Mouse (Mus musculus) kidney, embryonic 16.5 days (tissue): Measurements from ENCODE around the gene Swap70. TPM values are rescaled to one million over a fixed set of nuclear protein-coding genes. Genes with fewer than 3 reads are reported as not detected.

Source experiments
- ATAC-seq: fragments of 200-750 bp; cut with Nextera tagmentation; 2 replicates; pipeline ENCODE4 v1.8.0; 2017; ENCODE audit warnings: moderate TSS enrichment; ENCODE audit not compliant: low FRiP score, low TSS enrichment
- H3K27ac ChIP-seq: fragments of 300-500 bp; sonication (generic); 2 replicates; pipeline ENCODE4 v1.5.1; 2014; ENCODE audit warnings: low read length
- H3K27me3 ChIP-seq: fragments of 300-500 bp; sonication (generic); 2 replicates; pipeline ENCODE4 v1.6.1; 2014; ENCODE audit warnings: low read length, control low read depth, mixed read lengths; ENCODE audit not compliant: insufficient read depth
- H3K36me3 ChIP-seq: fragments of 300-500 bp; sonication (generic); 2 replicates; pipeline ENCODE4 v1.6.1; 2014; ENCODE audit warnings: low read length, control low read depth, mixed read lengths; ENCODE audit not compliant: insufficient read depth
- H3K4me1 ChIP-seq: fragments of 300-500 bp; sonication (generic); 2 replicates; pipeline ENCODE4 v1.6.1; 2014; ENCODE audit warnings: low read length, control low read depth, mixed read lengths; ENCODE audit not compliant: insufficient read depth
- H3K4me2 ChIP-seq: fragments of 300-500 bp; sonication (generic); replicated peaks from 2 replicates; pipeline ENCODE4 v1.6.1; 2014; ENCODE audit warnings: low read depth, low read length
- H3K4me3 ChIP-seq: fragments of 300-500 bp; sonication (generic); 2 replicates; pipeline ENCODE4 v1.5.1; 2014; ENCODE audit warnings: mild to moderate bottlenecking, low read length
- H3K9ac ChIP-seq: fragments of 300-500 bp; sonication (generic); replicated peaks from 2 replicates; pipeline ENCODE4 v1.6.1; 2014; ENCODE audit warnings: low read length
- H3K9me3 ChIP-seq: fragments of 300-500 bp; sonication (generic); 2 replicates; pipeline ENCODE4 v1.6.1; 2016; ENCODE audit warnings: low read length, control low read depth
- WGBS: fragments of 180-500 bp; shearing (Covaris S2); extraction: QIAGEN DNeasy Blood & Tissue Kit; methylation state at CpG from one replicate; pipeline ENCODE4 v1.1.7; 2014; 5-methylcytosine and 5-hydroxymethylcytosine counted together
- polyA plus RNA-seq: library from polyadenylated mRNA; unstranded; fragments of >200 nt; fragmentation: Nextera tagmentation; extraction: Ambion mirVana; gene quantifications from 2 replicates; pipeline ENCODE4 v1.2.1, GENCODE M21; 2015

Swap70 gene
- polyA plus RNA-seq, 1 experiment from 2014 or later: 32.1 TPM

DNA sequence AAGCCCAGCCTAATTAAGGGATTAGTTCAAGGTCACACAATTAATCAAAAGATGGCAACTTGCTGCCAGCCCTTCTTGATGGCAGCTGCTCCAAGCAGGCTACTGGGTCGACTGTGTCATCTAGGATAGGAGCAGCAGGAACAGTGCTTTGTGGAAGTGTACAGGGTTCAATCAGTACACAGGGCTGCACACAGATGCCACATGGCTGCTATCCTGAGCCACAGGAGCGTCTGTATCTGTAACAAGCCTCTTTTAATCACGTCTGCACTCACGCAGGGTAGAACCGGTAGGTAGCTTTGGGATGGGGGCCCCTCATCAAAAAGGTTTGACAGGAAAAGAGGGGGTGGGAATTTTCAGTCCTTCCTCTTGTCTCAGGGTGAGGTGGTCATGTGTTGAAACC lies 84.8 kb downstream of the Swap70 start:
- Histone ChIP-seq H3K27ac (no peak overlapping the region), H3K4me3 (no peak overlapping the region), H3K9ac (no peak overlapping the region), H3K36me3 (peaks cover 20% of the 10 kb centered on the region), H3K9me3 (no peaks in the 10 kb centered on the region), H3K4me1 (no peaks in the 10 kb centered on the region), H3K4me2 (no peak overlapping the region), H3K27me3 (no peaks in the 10 kb centered on the region)
- ATAC-seq: no peak
- 71% methylated on average over 5 of the region's 5 CpGs for WGBS

DNA sequence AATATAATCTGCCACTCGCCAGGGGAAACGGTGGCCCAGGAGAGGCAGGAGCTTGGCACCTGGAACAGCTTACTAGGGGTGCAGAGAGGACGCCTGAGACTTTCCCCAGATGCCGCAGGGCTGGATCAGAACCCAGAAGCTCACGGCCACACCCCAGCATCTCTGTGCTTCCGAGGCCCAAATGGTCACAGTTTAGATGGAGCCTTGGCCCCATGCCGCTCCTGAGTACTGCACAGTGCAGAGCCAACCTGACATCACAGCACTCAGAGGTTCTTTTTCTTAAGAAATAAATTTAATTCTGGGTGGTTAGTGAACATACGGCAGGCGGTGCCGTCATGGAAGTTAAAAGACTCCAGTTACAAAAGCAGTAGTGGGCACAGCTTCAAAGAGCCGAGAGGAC lies 86.2 kb downstream of the Swap70 start:
- H3K9me3 ChIP-seq: no peaks in the 10 kb centered on the region

DNA sequence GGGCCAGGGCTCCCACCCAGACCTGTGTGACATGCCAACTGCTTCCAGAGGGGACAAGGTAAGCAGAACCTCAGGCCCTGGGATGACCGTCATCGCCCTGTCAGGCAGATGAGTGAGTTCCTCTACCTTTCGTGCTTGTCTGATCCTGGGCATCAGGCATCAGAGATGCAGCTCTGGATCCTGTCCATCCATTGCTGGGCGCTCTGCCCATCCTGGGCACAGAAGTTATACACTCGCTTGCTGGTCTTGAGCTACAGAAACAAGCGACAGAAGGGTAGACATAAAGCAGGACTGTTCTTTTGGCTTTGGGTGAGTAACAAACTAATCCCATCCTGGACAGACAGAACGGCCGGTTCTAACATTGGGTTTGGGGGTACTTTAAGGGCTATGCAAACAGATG lies 87.7 kb downstream of the Swap70 start:
- peaks cover 43% of the 10 kb centered on the region for H3K36me3 ChIP-seq
- no peaks in the 10 kb centered on the region for H3K27me3 ChIP-seq
- H3K4me1 ChIP-seq: no peaks in the 10 kb centered on the region
- 94% methylated on average over 8 of the region's 8 CpGs for WGBS
- ATAC-seq: no peak
- no peak overlapping the region for H3K4me3 ChIP-seq
- no peak overlapping the region for H3K9ac ChIP-seq
- H3K27ac ChIP-seq: no peak overlapping the region
- no peaks in the 10 kb centered on the region for H3K9me3 ChIP-seq
- H3K4me2 ChIP-seq: no peak overlapping the region

More for the DNA sequence above, 86.2 kb downstream of the Swap70 start:
- Histone ChIP-seq H3K4me2 (no peak overlapping the region), H3K4me1 (no peaks in the 10 kb centered on the region), H3K27ac (no peak overlapping the region), H3K4me3 (no peak overlapping the region), H3K36me3 (peaks cover 33% of the 10 kb centered on the region), H3K9ac (no peak overlapping the region), H3K27me3 (no peaks in the 10 kb centered on the region)
- WGBS: 87% methylated on average over 11 of the region's 11 CpGs
- no peak for ATAC-seq

DNA sequence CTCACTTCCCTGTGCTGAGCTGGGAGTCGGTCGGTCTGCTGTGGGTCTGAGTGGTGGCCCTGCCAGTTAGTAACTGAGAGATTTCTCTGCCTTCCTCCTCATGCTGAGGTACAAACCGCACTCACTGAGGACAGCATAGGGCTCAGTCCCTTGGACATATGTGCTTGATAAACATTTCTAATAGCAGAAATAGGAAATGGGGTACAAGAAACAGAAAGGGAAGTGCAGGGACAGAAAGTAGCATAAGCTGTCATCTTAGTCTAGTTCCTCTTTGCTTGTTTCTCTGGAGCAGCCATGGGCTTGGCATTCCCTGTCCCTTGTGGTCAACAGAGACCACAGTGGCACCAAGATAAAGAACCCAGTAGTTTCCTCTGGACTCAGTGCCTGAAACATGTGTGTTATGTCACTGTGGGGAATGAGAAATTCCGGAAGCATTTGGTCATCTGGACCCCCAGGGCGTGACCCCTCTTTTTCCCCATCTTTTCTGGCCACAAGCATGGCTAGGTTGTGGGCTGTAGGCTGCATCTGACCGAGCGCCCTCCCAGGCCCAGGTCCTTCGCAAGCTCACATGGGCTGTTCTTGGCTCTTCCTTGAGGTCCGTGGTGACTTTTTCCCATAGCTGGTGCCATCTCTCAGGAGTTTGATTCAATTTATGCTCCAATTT lies 92.0 kb downstream of the Swap70 start:
- Histone ChIP-seq H3K9me3 (peaks cover 8% of the 10 kb centered on the region; the same call in 1 of the 2 replicates), H3K4me1 (no peaks in the 10 kb centered on the region), H3K4me3 (no peak overlapping the region), H3K27me3 (no peaks in the 10 kb centered on the region), H3K36me3 (peaks cover 67% of the 10 kb centered on the region), H3K9ac (no peak overlapping the region), H3K4me2 (no peak overlapping the region), H3K27ac (no peak overlapping the region)
- 90% methylated on average over 9 of the region's 9 CpGs for WGBS
- ATAC-seq: no peak

DNA sequence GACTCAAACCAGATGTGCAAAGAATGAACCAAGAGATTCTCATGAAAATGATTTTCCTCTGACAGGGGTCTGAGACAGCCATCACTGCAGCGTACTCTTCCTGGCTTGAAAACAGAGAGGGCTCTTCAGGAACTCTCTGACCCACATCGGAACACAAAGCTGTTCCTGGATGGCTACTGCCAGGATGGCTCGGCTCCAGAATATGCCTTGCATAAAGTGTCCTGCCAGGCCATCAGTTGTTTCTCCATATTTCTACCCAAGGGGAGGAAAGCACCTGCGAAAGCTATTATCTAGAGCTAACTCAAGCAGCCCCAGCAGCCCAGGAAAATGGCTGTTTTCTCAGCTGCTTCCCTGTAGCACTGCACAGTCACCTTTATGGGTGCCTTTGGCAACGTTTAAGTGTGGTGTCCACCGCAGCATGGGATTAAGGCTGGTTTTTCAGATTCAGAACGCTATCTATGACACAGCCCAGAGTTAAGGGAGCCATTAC lies 92.9 kb downstream of the Swap70 start:
- ATAC-seq: no peak
- H3K27ac ChIP-seq: no peak overlapping the region
- H3K36me3 ChIP-seq: peaks cover 58% of the 10 kb centered on the region
- H3K4me2 ChIP-seq: no peak overlapping the region
- no peak overlapping the region for H3K4me3 ChIP-seq
- H3K4me1 ChIP-seq: 0 out of 2 replicates have a peak, but pooled peaks cover 3% of the 10 kb centered on the region
- H3K9ac ChIP-seq: no peak overlapping the region
- H3K27me3 ChIP-seq: no peaks in the 10 kb centered on the region
- peaks cover 8% of the 10 kb centered on the region; the same call in 1 of the 2 replicates for H3K9me3 ChIP-seq
- 89% methylated on average over 7 of the region's 7 CpGs for WGBS

DNA sequence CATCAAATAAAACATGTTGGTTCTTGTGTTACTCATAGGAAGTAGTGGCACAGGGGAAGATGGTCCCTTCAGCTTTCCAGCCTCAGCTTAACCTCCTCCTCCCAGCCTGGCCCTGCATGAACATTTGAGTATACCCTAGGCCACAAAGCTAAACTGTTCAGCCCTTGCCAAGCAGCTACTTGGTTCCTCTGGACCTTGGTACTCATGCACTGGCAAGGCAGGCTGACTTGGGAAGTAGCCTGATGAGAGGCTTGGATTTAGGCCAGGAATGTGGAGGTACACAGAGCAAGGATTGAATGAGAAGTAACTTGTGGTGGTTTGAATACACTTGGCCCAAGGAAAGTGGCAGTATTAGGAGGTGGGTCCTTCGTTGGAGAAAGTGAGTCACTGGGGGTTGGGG lies 93.8 kb downstream of the Swap70 start:
- Histone ChIP-seq H3K4me3 (no peak overlapping the region), H3K9ac (no peak overlapping the region), H3K9me3 (peaks cover 8% of the 10 kb centered on the region; the same call in 1 of the 2 replicates), H3K4me1 (0 out of 2 replicates have a peak, but pooled peaks cover 3% of the 10 kb centered on the region), H3K27me3 (no peaks in the 10 kb centered on the region), H3K27ac (no peak overlapping the region), H3K4me2 (no peak overlapping the region), H3K36me3 (peaks cover 51% of the 10 kb centered on the region)
- no peak for ATAC-seq
- 96% methylated on average over 1 of the region's 1 CpGs for WGBS

DNA sequence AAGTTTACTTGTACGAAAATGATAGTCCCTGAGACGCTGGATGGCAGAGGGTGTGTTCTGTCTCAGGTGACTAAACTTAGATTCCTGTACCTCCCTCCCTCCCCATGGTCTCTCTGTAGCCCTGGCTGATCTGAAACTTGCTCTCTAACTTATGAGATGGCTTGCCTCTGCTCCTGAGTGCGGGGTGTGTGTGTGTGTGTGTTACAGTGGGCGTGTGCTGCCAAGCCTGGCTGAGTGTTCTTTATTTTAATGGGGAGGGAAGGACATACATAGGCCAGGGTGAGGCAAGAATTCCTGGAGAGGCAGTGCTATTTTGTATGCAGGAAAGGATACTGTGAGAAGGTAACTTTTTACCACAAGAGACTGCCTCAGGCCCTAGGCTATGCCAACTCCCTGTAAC lies 95.9 kb downstream of the Swap70 start:
- Histone ChIP-seq H3K9me3 (peaks cover 8% of the 10 kb centered on the region; the same call in 1 of the 2 replicates), H3K4me1 (0 out of 2 replicates have a peak, but pooled peaks cover 3% of the 10 kb centered on the region), H3K4me2 (no peak overlapping the region), H3K9ac (no peak overlapping the region), H3K4me3 (no peak overlapping the region), H3K36me3 (peaks cover 44% of the 10 kb centered on the region), H3K27ac (0 out of 2 replicates have a peak overlapping the region, but pooled peaks have one; percentile 24), H3K27me3 (no peaks in the 10 kb centered on the region)
- 74% methylated on average over 4 of the region's 4 CpGs for WGBS
- ATAC-seq: no peak

DNA sequence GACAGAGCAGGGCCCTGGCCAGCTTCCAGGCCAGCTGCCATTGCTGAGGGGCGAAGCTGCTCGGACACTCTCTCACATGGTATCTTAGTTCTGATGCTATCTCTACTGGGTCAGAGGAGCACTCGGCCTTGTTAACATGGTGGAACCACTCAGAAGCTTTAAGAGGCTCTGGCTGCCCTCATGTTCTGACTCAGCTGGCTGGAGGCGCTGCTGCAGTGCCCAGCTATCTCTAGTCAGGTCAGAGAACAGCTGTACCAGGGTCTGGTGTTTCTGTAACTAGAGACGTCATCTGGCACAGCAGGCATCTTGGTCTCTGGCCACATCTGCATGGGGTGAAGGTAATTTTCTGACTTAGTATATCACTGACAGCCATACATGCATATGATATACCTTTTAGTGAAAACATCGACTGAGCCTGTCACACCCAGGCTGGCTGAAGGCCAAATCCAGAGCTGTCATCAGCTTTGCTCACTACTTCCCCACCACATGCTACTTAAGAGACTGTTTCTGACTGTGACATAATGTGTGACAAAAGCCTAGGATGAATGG lies 97.5 kb downstream of the Swap70 start:
- no peak for ATAC-seq
- H3K4me1 ChIP-seq: 0 out of 2 replicates have a peak, but pooled peaks cover 3% of the 10 kb centered on the region
- peaks cover 8% of the 10 kb centered on the region; the same call in 1 of the 2 replicates for H3K9me3 ChIP-seq
- no peaks in the 10 kb centered on the region for H3K27me3 ChIP-seq
- no peak overlapping the region for H3K4me3 ChIP-seq
- H3K27ac ChIP-seq: peak overlapping the region; percentile 67
- H3K4me2 ChIP-seq: no peak overlapping the region
- no peak overlapping the region for H3K9ac ChIP-seq
- peaks cover 35% of the 10 kb centered on the region for H3K36me3 ChIP-seq
- 79% methylated on average over 6 of the region's 6 CpGs for WGBS

DNA sequence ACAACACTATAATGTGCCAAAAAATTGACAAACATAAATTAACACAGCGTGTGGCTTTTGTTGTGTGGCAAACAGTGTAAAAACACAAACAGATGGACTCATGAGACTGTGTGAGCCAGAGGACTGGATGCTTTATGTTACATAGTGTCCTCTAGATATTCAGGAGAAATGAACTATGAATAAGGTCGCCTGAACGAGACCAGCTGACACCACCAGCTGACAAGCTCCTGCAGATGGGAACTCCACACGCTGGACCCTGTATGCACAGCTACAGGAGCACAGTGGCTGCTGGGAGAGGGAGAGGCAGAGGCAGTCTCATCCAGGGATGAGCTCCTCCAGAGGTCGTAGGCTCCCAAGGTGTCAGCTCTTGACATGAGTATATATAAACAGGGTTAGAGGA lies 99.6 kb downstream of the Swap70 start:
- no peak for ATAC-seq
- no peaks in the 10 kb centered on the region for H3K9me3 ChIP-seq
- no peak overlapping the region for H3K9ac ChIP-seq
- H3K27ac ChIP-seq: no peak overlapping the region
- no peak overlapping the region for H3K4me2 ChIP-seq
- 0 out of 2 replicates have a peak, but pooled peaks cover 3% of the 10 kb centered on the region for H3K4me1 ChIP-seq
- H3K36me3 ChIP-seq: peaks cover 25% of the 10 kb centered on the region
- WGBS: 79% methylated on average over 5 of the region's 5 CpGs
- no peaks in the 10 kb centered on the region for H3K27me3 ChIP-seq
- H3K4me3 ChIP-seq: no peak overlapping the region

DNA sequence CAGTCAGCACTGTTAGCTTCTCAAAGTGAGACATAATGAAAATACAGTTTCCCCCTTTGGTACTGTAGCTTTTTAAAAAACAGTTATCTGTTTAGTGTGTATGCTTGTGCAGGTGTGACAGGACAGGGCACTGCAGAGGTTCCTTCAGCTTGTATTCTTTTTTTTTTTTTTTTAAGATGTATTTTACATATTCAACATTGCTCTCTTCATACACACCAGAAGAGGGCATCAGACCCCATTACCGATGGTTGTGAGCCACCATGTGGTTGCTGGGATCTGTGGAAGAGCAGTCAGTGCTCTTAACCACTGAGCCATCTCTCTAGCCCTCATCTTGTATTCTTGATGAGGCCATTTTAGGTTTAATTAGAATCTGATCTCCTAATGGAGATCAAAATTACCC lies 103.3 kb downstream of the Swap70 start:
- ATAC-seq: no peak
- H3K4me2 ChIP-seq: no peak overlapping the region
- H3K36me3 ChIP-seq: peaks cover 47% of the 10 kb centered on the region
- no peaks in the 10 kb centered on the region for H3K4me1 ChIP-seq
- WGBS: 97% methylated on average over 1 of the region's 1 CpGs
- H3K27ac ChIP-seq: no peak overlapping the region
- no peak overlapping the region for H3K4me3 ChIP-seq
- no peaks in the 10 kb centered on the region for H3K27me3 ChIP-seq
- H3K9me3 ChIP-seq: no peaks in the 10 kb centered on the region
- H3K9ac ChIP-seq: no peak overlapping the region
